Mouse (Mus musculus) ES-Bruce4 (cell line): ENCODE measurements around the gene Glis1.

Source experiments
- CTCF ChIP-seq: IDR thresholded peaks from one replicate; pipeline ENCODE4 v1.8.1; 2011; ENCODE audit warnings: low read depth, low read length
- POLR2A ChIP-seq: IDR thresholded peaks from one replicate; pipeline ENCODE4 v1.8.1; 2011; ENCODE audit warnings: low read length; ENCODE audit not compliant: insufficient read depth

- TF ChIP-seq CTCF (no peak), POLR2A (no peak)
Measured at GRCm38 (mm10) chr4:107476266-107476665, 41.9 kb downstream of the Glis1 start.
